Mouse (Mus musculus): Measurements from ENCODE around the gene Anxa6.

Gene Anxa6

GRCm38 (mm10) chr11:55033040-55033660 is at the start of gene Anxa6:
Gene Anxa6, minus strand, starts transcription at chr11:55033445.
- DNase-seq (ENCODE audit: low spot score in 2 of 2), result peak; percentile 55 to 66

- no peak for DNase-seq (ENCODE audit: low spot score in 2 of 2)
Observed at GRCm38 (mm10) chr11:55081206-55081605, 48.0 kb upstream of the Anxa6 start.

DNA sequence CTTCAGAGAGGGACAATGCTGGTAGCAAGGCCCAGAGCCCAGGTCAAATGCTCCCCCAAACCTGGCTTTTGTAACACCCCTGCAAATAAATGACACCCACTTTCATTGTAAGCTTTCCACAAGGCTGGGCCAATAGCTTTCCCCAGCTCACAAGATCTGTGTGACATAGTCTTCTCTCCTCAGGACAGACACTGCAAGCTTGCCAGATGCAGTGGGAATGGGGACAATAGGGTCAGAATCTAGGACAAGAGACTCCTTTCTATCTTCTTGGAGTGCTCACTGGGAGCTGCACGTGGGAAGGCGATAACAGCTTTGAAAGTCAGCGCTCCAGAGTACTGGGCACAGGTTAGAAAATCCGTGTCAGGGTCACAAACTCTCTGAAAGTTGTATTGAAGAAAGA is 45.9 kb upstream of the Anxa6 start:
- no peak for DNase-seq (ENCODE audit: low spot score in 2 of 2)

- DNase-seq (ENCODE audit: low spot score in 2 of 2), result no peak
Observed at GRCm38 (mm10) chr11:55078502-55078901, 45.3 kb upstream of the Anxa6 start.

DNA sequence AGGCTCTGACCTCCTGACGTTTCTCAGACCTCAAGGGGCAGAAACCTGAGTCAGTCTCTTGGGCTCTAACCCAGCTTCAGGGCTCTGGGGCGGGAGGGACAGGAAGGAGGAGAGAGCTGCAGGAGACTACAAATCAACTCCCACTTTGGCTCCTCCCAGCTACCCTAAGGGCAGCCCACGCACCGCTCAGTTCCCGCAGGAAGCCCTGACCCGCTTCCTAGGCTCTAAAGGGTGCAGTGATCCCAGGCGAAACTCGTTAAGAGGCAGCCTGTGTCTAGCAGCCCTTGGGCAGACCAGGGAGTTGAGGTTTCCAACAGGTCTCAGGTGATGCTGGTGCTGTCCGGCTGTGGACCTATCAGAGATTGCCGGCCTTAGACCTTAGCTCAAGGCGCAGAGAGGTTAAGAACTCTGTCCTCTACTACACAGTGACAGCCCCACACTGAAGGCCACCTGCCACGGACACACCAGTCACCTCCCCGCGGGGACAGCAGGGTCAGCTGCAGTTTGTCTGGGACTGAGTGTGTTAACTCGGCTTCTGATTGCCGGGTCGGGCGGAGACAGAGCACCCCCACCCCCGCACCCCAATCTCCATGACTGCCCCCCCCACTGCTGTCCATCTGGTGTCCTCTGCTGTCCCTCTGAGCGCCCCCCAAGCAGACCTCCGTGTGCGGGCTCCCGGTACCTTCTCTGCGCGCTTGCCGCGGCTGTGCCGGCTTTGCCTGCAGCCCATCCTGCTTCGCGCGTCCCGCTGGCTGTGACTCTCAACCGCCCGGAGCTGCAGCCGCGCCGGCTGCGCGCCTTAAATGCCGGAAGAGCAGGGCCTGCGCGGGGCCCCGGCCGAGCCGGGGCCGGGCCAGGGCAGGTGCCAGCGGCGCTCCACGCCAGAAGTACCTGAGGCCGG is 44.3 kb upstream of the Anxa6 start, which contains the start of gene Ccdc69:
Gene Ccdc69, minus strand, starts transcription at position 801 of the 901 bp plus-strand sequence.
- no peak for DNase-seq (ENCODE audit: low spot score in 2 of 2)

DNA sequence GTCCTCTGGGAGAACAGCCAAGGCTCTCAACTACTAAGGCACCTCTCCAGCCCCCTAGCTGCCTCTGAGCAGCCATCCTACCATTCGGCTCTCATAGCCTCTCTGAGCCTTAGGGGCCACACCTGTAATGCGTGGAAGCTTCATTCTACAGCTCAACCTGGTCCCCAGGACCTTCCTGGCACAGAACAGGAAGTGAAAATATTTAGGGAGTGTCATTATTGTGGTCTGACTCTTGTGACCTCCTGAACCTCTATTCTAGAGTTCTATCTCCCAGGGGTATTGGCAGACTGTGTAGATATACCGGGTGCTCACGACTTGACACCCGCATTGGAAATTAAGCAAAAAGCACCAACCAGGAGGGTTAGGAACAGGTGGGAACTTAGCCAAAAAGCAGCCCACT is 43.0 kb upstream of the Anxa6 start:
- DNase-seq (ENCODE audit: low spot score in 2 of 2), result no peak

GRCm38 (mm10) chr11:55075602-55076001 is 42.4 kb upstream of the Anxa6 start:
- DNase-seq (ENCODE audit: low spot score in 2 of 2), result no peak

GRCm38 (mm10) chr11:55073191-55073590 is 39.9 kb upstream of the Anxa6 start:
- DNase-seq (ENCODE audit: low spot score in 2 of 2), result no peak

GRCm38 (mm10) chr11:55072467-55072866 is 39.2 kb upstream of the Anxa6 start:
- no peak for DNase-seq (ENCODE audit: low spot score in 2 of 2)

DNA sequence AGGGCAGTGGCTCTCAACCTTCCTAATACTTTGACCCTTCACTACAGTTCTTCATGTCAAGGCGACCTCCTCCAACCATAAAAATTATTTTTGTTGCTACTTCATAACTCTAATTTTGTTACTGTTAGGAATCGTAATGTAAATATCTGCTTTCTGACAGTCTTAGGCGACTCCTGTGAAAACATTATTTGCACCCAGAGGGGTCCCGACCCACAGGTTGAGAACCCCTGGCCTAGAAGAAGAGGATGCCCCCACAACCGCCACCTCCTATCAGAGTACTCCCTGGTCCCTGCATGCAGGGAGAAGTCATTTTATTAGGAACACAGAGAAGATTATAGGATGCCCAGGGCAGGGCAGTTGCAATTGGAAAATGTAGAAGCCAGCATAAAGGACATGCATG is 38.1 kb upstream of the Anxa6 start:
- no peak for DNase-seq (ENCODE audit: low spot score in 2 of 2)

DNA sequence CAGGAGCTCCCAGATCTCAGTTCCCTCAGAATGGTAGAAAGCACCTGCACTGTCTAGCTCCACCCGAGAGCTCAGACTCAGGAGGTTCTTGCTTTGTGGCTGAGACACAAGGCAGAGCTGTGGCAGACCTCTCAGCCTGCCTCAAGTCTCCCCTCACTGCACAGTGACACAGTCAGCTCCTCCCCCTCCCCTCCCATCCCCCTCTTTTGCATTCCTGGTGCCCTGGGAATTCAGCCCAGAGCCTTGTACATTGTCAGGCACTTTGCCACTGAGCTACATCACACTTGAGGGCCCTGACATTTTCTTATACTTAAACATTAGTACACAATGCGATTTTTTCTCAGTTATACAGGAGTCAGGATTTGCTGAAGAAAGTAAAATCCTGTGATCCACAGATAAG is 35.8 kb upstream of the Anxa6 start:
- no peak for DNase-seq (ENCODE audit: low spot score in 2 of 2)

- DNase-seq (ENCODE audit: low spot score in 2 of 2), result no peak
Observed at GRCm38 (mm10) chr11:55066921-55067320, 33.7 kb upstream of the Anxa6 start.

GRCm38 (mm10) chr11:55062856-55063255 is 29.6 kb upstream of the Anxa6 start:
- DNase-seq (ENCODE audit: low spot score in 2 of 2), result no peak

- DNase-seq (ENCODE audit: low spot score in 2 of 2), result no peak
Observed at GRCm38 (mm10) chr11:55060802-55061201, 27.6 kb upstream of the Anxa6 start.

GRCm38 (mm10) chr11:55057511-55057910 is 24.3 kb upstream of the Anxa6 start:
- no peak for DNase-seq (ENCODE audit: low spot score in 2 of 2)

GRCm38 (mm10) chr11:55050837-55051510 is 17.7 kb upstream of the Anxa6 start:
- DNase-seq (ENCODE audit: low spot score in 2 of 2), result no peak

DNA sequence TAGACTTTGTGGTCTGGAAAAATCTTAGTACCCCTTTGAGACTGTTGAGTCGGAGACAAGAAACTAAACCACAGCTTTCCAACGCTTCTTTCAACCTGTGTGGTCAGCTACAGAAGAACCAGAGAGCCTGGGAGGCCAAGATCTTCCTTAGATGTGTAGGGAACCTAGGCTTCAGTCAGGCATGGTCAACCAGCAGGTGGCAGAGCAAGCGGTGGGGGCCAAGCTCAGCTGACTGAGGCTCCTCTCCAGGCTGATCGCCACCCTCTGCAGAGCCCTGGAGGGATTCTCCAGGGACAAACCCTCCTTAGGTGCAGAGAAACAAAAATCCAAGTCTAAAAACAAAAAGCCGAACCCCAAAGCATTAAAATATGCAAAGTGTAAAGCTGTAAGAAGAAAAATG is 13.4 kb upstream of the Anxa6 start:
- no peak for DNase-seq (ENCODE audit: low spot score in 2 of 2)

DNA sequence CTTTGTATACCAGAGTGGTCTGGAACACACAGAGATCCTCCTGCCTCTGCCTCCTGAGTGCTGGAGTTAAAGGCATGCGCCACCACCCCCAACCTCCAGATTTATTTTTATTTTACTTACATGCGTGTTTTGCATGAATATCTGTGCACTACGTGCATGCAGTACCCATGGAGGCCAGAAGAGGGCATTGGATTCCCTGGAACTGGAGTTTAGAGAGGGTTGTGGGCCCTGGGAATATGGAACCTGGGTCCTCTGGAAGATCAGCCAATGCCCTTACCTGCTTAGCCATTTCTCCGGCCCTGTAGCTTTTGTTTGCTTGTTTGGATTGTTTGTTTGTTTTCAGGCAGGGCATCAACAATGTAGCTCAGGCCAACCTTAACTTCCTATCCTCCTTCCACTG is 8.1 kb upstream of the Anxa6 start:
- no peak for DNase-seq (ENCODE audit: low spot score in 2 of 2)

DNA sequence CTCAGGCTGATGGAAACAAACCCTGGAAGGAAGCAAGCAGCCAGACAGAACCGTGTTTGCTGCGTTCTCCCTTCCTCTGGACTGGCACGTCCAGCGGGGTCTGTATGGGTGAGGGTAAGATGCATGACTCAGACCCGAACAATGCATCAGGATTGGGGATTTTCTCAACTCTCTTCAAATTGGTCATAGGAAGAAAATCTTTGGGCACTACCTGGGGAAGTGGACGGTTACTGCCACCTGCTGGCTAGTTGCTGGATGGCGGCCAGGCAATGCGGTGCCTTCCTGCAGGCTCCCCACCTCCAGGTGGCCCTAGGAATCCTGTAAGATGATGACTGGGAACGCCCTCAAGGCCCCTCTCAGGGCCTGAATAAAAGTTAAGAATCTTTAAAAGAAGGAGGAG is 6.3 kb upstream of the Anxa6 start:
- DNase-seq (ENCODE audit: low spot score in 2 of 2), result peak; percentile 67 to 74

DNA sequence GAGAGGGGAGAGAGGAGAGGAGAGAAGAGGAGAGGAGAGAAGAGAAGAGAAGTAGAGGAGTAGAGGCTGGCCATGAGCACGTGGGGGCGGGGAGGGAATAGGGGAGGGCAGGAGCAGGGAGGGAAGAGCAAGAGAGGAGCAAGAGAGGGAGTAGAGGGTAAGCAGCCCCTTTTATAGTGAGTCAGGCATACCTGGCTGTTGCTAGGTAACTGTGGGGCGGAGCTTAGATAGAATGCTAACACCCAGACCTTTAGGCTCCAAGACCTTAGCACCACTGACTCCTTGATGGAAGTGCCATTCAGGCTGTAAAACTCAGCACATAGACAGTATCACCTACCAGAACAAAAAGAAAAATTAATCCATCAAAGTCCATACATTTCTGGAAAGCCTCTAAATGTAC is 3.4 kb upstream of the Anxa6 start:
- DNase-seq (ENCODE audit: low spot score in 2 of 2), result no peak

GRCm38 (mm10) chr11:55032286-55032685 is 959 bp downstream of the Anxa6 start:
- no peak for DNase-seq (ENCODE audit: low spot score in 2 of 2)

GRCm38 (mm10) chr11:55031991-55032280 is 1.3 kb downstream of the Anxa6 start:
- DNase-seq (ENCODE audit: low spot score in 2 of 2), result no peak
